In genomic region chr2:119112438-119113112, GRCm38 (mm10) we compare ENCODE assay signal across 8 mouse cellular contexts. TPM values are rescaled to one million over a fixed set of nuclear protein-coding genes. Genes with fewer than 3 reads are reported as not detected.
DNase-seq lines count a peak whose midpoint lies in the region; ATAC-seq and TF ChIP-seq lines count a peak whose summit lies in the region.

Gene Rad51 (plus strand): TSS chr2:119112793.

- H3K79me2 ChIP-seq in MEL (ENCODE audit: control insufficient read depth, insufficient read depth, low read length, poor library complexity) = peaks cover 20% of the 10 kb centered on the region

- peak; percentile 97 for ATAC-seq in forebrain, postnatal 0 days
- ATAC-seq in lung, embryonic 15.5 days (ENCODE audit: borderline replicate concordance, extremely low read depth, low FRiP score, low TSS enrichment) = peak; percentile 92

- peak; percentile 43 to 78; a peak in 3 of 4 replicates for TF ChIP-seq POLR2A in MEL (IDR thresholded peaks at IDR 0.05; ENCODE audit: control insufficient read depth in 1 of 2, insufficient read depth in 1 of 2, low read depth in 1 of 2, low read length in 2 of 2, poor library complexity in 1 of 2)
- TF ChIP-seq POLR2A in cerebellum, adult 2 months (IDR thresholded peaks at IDR 0.05; ENCODE audit: borderline replicate concordance, insufficient read depth, low read length) = peak; percentile 82; the same call in 1 of the 2 replicates

- DNase-seq in MEL (ENCODE audit: low read depth, low spot score) = peak; percentile 95
- peak; percentile 85 to 91 for DNase-seq in cerebellum, adult 2 months
- peak; percentile 92 for DNase-seq in forebrain, postnatal 0 days
- DNase-seq in heart, postnatal 4 days = peak; percentile 86
- peak; percentile 84 to 87 for DNase-seq in layer of hippocampus, adult 8-10 months (ENCODE audit: low spot score in 2 of 2)
- DNase-seq in ovary, adult 18-20 months (ENCODE audit: low spot score) = peak; percentile 64
- DNase-seq in thymus, postnatal 0 days (ENCODE audit: low spot score) = peak; percentile 82

- no peaks in the 10 kb centered on the region for H3K27me3 ChIP-seq in MEL (ENCODE audit: control insufficient read depth in 1 of 2, insufficient read depth in 2 of 2, low read length in 2 of 2)
- no peaks in the 10 kb centered on the region for H3K27me3 ChIP-seq in cerebellum, adult 2 months (ENCODE audit: control insufficient read depth, insufficient read depth, low read length)
- no peaks in the 10 kb centered on the region for H3K27me3 ChIP-seq in forebrain, postnatal 0 days (ENCODE audit: insufficient read depth, low read length)
- no peaks in the 10 kb centered on the region for H3K27me3 ChIP-seq in lung, embryonic 15.5 days

- H3K9me3 ChIP-seq in MEL (replicated peaks; ENCODE audit: insufficient read depth, low read length) = no peaks in the 10 kb centered on the region
- no peaks in the 10 kb centered on the region for H3K9me3 ChIP-seq in forebrain, postnatal 0 days (ENCODE audit: low read length)
- H3K9me3 ChIP-seq in lung, embryonic 15.5 days = no peaks in the 10 kb centered on the region

- H3K4me2 ChIP-seq in forebrain, postnatal 0 days (ENCODE audit: low read depth) = peak within 1 kb of the TSS; percentile 99
- peak within 1 kb of the TSS; percentile 95 for H3K4me2 ChIP-seq in lung, embryonic 15.5 days

- TF ChIP-seq EP300 in MEL (IDR thresholded peaks at IDR 0.05; ENCODE audit: low read depth in 1 of 2, low read length in 2 of 2) = no peak; a peak in 1 of 4 replicates

- no peak for TF ChIP-seq RAD21 in MEL (IDR thresholded peaks at IDR 0.05; ENCODE audit: low read depth, low read length)

- H3K4me1 ChIP-seq in MEL (ENCODE audit: control insufficient read depth in 1 of 2, insufficient read depth in 2 of 2, low read length in 2 of 2) = peaks cover 0 to 5% of the 10 kb centered on the region in 2 experiments; a peak in 2 of 4 replicates
- no peaks in the 10 kb centered on the region for H3K4me1 ChIP-seq in cerebellum, adult 2 months (ENCODE audit: control insufficient read depth, insufficient read depth, low read length)
- no peaks in the 10 kb centered on the region for H3K4me1 ChIP-seq in forebrain, postnatal 0 days (ENCODE audit: insufficient read depth)
- peaks cover 19% of the 10 kb centered on the region for H3K4me1 ChIP-seq in lung, embryonic 15.5 days

- peaks cover 2 to 13% of the 10 kb centered on the region in 2 experiments; a peak in 3 of 4 replicates for H3K36me3 ChIP-seq in MEL (ENCODE audit: control insufficient read depth in 1 of 2, insufficient read depth in 2 of 2, low read length in 2 of 2)
- no peaks in the 10 kb centered on the region for H3K36me3 ChIP-seq in forebrain, postnatal 0 days (ENCODE audit: insufficient read depth)
- H3K36me3 ChIP-seq in lung, embryonic 15.5 days = peaks cover 16% of the 10 kb centered on the region

- WGBS in cerebellum, adult 2 months = under 1% methylated on average over 51 of the region's 51 CpGs
- under 1% methylated on average over 51 of the region's 51 CpGs for WGBS in forebrain, postnatal 0 days
- under 1% methylated on average over 51 of the region's 51 CpGs for WGBS in lung, embryonic 15.5 days

- peak within 1 kb of the TSS; percentile 99 for H3K27ac ChIP-seq in MEL (ENCODE audit: control insufficient read depth, low read depth, low read length)
- peak within 1 kb of the TSS; percentile 75 for H3K27ac ChIP-seq in cerebellum, adult 2 months (ENCODE audit: insufficient read depth, low read length)
- peak within 1 kb of the TSS; percentile 75 for H3K27ac ChIP-seq in forebrain, postnatal 0 days (ENCODE audit: low read depth, low read length)
- H3K27ac ChIP-seq in lung, embryonic 15.5 days = peak within 1 kb of the TSS; percentile 97

- peak within 1 kb of the TSS; percentile 88 for H3K9ac ChIP-seq in MEL (ENCODE audit: control insufficient read depth, low read depth, low read length, poor library complexity, severe bottlenecking)
- peak within 1 kb of the TSS; percentile 68 for H3K9ac ChIP-seq in forebrain, postnatal 0 days
- peak within 1 kb of the TSS; percentile 66 for H3K9ac ChIP-seq in lung, embryonic 15.5 days

- H3K4me3 ChIP-seq in MEL (ENCODE audit: control insufficient read depth in 1 of 2, insufficient read depth in 1 of 2, low read depth in 2 of 2, low read length in 2 of 2) = peak within 1 kb of the TSS; percentile 55 to 91
- H3K4me3 ChIP-seq in cerebellum, adult 2 months (replicated peaks; ENCODE audit: insufficient read depth, low read depth, low read length) = peak within 1 kb of the TSS; percentile 85
- peak within 1 kb of the TSS; percentile 67 for H3K4me3 ChIP-seq in forebrain, postnatal 0 days (ENCODE audit: low read depth, low read length)
- peak within 1 kb of the TSS; percentile 88 for H3K4me3 ChIP-seq in lung, embryonic 15.5 days

- TF ChIP-seq CTCF in MEL (IDR thresholded peaks at IDR 0.05 in 2 of 3, conservative IDR thresholded peaks at IDR 0.05 in 1 of 3; ENCODE audit: control insufficient read depth in 1 of 3, insufficient read depth in 1 of 3, low read depth in 2 of 3, low read length in 3 of 3, poor library complexity in 1 of 3, severe bottlenecking in 1 of 3) = no peak
- TF ChIP-seq CTCF in cerebellum, adult 2 months (IDR thresholded peaks at IDR 0.05; ENCODE audit: borderline replicate concordance, insufficient read depth, low read depth, low read length) = no peak
- TF ChIP-seq CTCF in forebrain, postnatal 0 days (IDR thresholded peaks at IDR 0.05; ENCODE audit: low read depth) = no peak

TF ChIP-seq in MEL, 35 proteins besides CTCF, POLR2A, EP300 and RAD21 (continues in another document):
- TF ChIP-seq TAL1 (IDR thresholded peaks at IDR 0.05; ENCODE audit: low read length) (no peak), HCFC1 (IDR thresholded peaks at IDR 0.05; ENCODE audit: low read depth, low read length) (peak; percentile 100), BHLHE40 (IDR thresholded peaks at IDR 0.05; ENCODE audit: borderline replicate concordance, low read depth, low read length) (no peak), ZC3H11A (IDR thresholded peaks at IDR 0.05; ENCODE audit: low read depth, low read length) (no peak), MAFK (IDR thresholded peaks at IDR 0.05; ENCODE audit: borderline replicate concordance, low read depth, low read length) (no peak), MYC (IDR thresholded peaks at IDR 0.05; ENCODE audit: low read depth, low read length) (peak; percentile 77; the same call in 1 of the 2 replicates), ZNF384 (IDR thresholded peaks at IDR 0.05; ENCODE audit: low read depth, low read length) (no peak; the same call in 1 of the 2 replicates), JUND (IDR thresholded peaks at IDR 0.05; ENCODE audit: low read depth, low read length) (no peak), USF2 (IDR thresholded peaks at IDR 0.05; ENCODE audit: borderline replicate concordance in 1 of 2, insufficient read depth in 1 of 2, low read depth in 1 of 2, low read length in 2 of 2) (no peak), MEF2A (IDR thresholded peaks at IDR 0.05; ENCODE audit: extremely low read depth, insufficient replicate concordance, low read depth, low read length, poor library complexity, severe bottlenecking) (no peak), ELF1 (IDR thresholded peaks at IDR 0.05; ENCODE audit: low read depth, low read length) (peak; percentile 89; the same call in 1 of the 2 replicates), GABPA (IDR thresholded peaks at IDR 0.05; ENCODE audit: low read depth, low read length) (no peak), TCF12 (IDR thresholded peaks at IDR 0.05; ENCODE audit: low read depth, low read length) (peak; percentile 65), UBTF (IDR thresholded peaks at IDR 0.05; ENCODE audit: borderline replicate concordance, insufficient read depth, low read depth, low read length) (no peak), MXI1 (IDR thresholded peaks at IDR 0.05; ENCODE audit: low read depth, low read length) (peak; percentile 90), USF1 (IDR thresholded peaks at IDR 0.05; ENCODE audit: low read depth, low read length) (0 out of 2 replicates have a peak, but pooled peaks have one; percentile 2), CHD2 (IDR thresholded peaks at IDR 0.05; ENCODE audit: low read length) (peak; percentile 44; the same call in 1 of the 2 replicates), NELFE (IDR thresholded peaks at IDR 0.05; ENCODE audit: low read depth, low read length) (peak; percentile 80), RCOR1 (IDR thresholded peaks at IDR 0.05; ENCODE audit: low read depth, low read length) (no peak), MAX (IDR thresholded peaks at IDR 0.05; ENCODE audit: low read length) (peak; percentile 96), KAT2A (conservative IDR thresholded peaks at IDR 0.05; ENCODE audit: low read depth, low read length) (peak; percentile 96), E2F4 (IDR thresholded peaks at IDR 0.05; ENCODE audit: borderline replicate concordance, low read depth, low read length) (peak; percentile 96), POLR2AphosphoS2 (IDR thresholded peaks at IDR 0.05; ENCODE audit: low read length) (peak; percentile 97), POLR2AphosphoS5 (IDR thresholded peaks at IDR 0.05; ENCODE audit: borderline replicate concordance, low read depth, low read length) (no peak), ZKSCAN1 (IDR thresholded peaks at IDR 0.05; ENCODE audit: low read depth, low read length) (peak; percentile 47; the same call in 1 of the 2 replicates), GATA1 (IDR thresholded peaks at IDR 0.05; ENCODE audit: low read depth, low read length) (peak; percentile 59; the same call in 1 of the 2 replicates), MAZ (IDR thresholded peaks at IDR 0.05; ENCODE audit: low read depth, low read length) (no peak; the same call in 1 of the 2 replicates), SIN3A (IDR thresholded peaks at IDR 0.05; ENCODE audit: low read length) (peak; percentile 93), TBP (IDR thresholded peaks at IDR 0.05; ENCODE audit: low read depth, low read length) (peak; percentile 55; the same call in 1 of the 2 replicates), MYB (IDR thresholded peaks at IDR 0.05; ENCODE audit: low read depth, low read length) (no peak)

RNA-seq across cellular contexts. Expression of gene Rad51, which starts in this region (rescaled TPM):
- 23.5 and 24.3 TPM in 2 replicates for total RNA-seq in MEL (2012; rRNA removed)
- polyA plus RNA-seq in MEL (2012; ENCODE audit: insufficient read depth in 1 of 2, insufficient read length in 2 of 2, low read depth in 1 of 2, low replicate concordance in 2 of 2, missing spikeins in 1 of 2) = 10 to 100 TPM in 1 of 2 experiments, not detected in 1; 51.8 TPM
- 3.0 and 3.3 TPM in 2 replicates for polyA plus RNA-seq in cerebellum, adult 2 months (2012; rRNA removed)
- 1.2 and 1.4 TPM in 2 replicates for total RNA-seq in forebrain, postnatal 0 days (2014; rRNA removed)
- 6.3 and 8.4 TPM in 2 replicates for polyA plus RNA-seq in forebrain, postnatal 0 days (2015; fragmentation: Nextera tagmentation; extraction: Ambion mirVana)
- 10 to 100 TPM; 16.7 to 18.4 TPM for total RNA-seq in heart, postnatal 4 days (2021)
- total RNA-seq in layer of hippocampus, adult 8-10 months (2022) = 1 to 10 TPM in 1 of 4 experiments, under 1 TPM in 3; 0.71 to 2.1 (median 0.84) TPM
- polyA plus RNA-seq in lung, embryonic 15.5 days (2015; fragmentation: Nextera tagmentation; extraction: Ambion mirVana) = 57.4 and 61.5 TPM in 2 replicates
- polyA plus RNA-seq in thymus, postnatal 0 days (2015; fragmentation: Nextera tagmentation; extraction: Ambion mirVana) = 49.3 and 49.7 TPM in 2 replicates

Comparison
In these comparisons a context has a peak if more than half of its experiments do, and no peak if none do; other contexts are left out.
1. Peak in every context shown above with its lines: DNase-seq, ATAC-seq, H3K4me3 ChIP-seq and H3K27ac ChIP-seq.